Mouse (Mus musculus): Measurements from ENCODE around the gene Actg1. TPM values are rescaled to one million over a fixed set of nuclear protein-coding genes. Genes with fewer than 3 reads are reported as not detected.

Actg1 gene
- total RNA-seq, 1 experiment = 2,367 TPM

GRCm38 (mm10) chr11:120341661-120342060 is 6.7 kb downstream of the Actg1 start:
- Histone ChIP-seq H3K9me3 (ENCODE audit: control insufficient read depth, insufficient read depth, low read depth, low read length) (no peaks in the 10 kb centered on the region), H3K27ac (ENCODE audit: insufficient read depth, low read depth, low read length, poor library complexity, severe bottlenecking) (no peak overlapping the region), H3K4me1 (ENCODE audit: control insufficient read depth in 2 of 2, insufficient read depth in 2 of 2, low read length in 2 of 2, poor library complexity in 1 of 2) (peaks cover 0 to 8% of the 10 kb centered on the region in 2 experiments; a peak in 1 of 4 replicates), H3K9ac (ENCODE audit: insufficient read depth, low read depth, low read length, poor library complexity, severe bottlenecking) (no peak overlapping the region), H3K4me3 (ENCODE audit: insufficient read depth in 1 of 2, low read depth in 1 of 2, low read length in 2 of 2, poor library complexity in 1 of 2, severe bottlenecking in 1 of 2) (no peak overlapping the region), H3K36me3 (ENCODE audit: control insufficient read depth, insufficient read depth, low read length, poor library complexity, severe bottlenecking) (peaks cover 10% of the 10 kb centered on the region)
- in situ Hi-C loops (cut with MboI; ENCODE audit: low sequenced_read_pairs in 2 of 2, unreplicated experiment in 2 of 2) = no loop called here
- TF ChIP-seq ZNF384 (IDR thresholded peaks at IDR 0.05; ENCODE audit: low read depth, low read length) (no peak), CHD2 (IDR thresholded peaks at IDR 0.05; ENCODE audit: low read depth, low read length) (no peak), HCFC1 (IDR thresholded peaks at IDR 0.05; ENCODE audit: borderline replicate concordance, insufficient read depth, low read length) (no peak), ZC3H11A (IDR thresholded peaks at IDR 0.05; ENCODE audit: borderline replicate concordance, low read depth, low read length) (no peak), MAFK (IDR thresholded peaks at IDR 0.05; ENCODE audit: insufficient read depth, low read depth, low read length) (no peak)
- no peak for DNase-seq (ENCODE audit: low read depth, low spot score)

- TF ChIP-seq HCFC1 (IDR thresholded peaks at IDR 0.05; ENCODE audit: borderline replicate concordance, insufficient read depth, low read length) (no peak), CHD2 (IDR thresholded peaks at IDR 0.05; ENCODE audit: low read depth, low read length) (no peak), ZNF384 (IDR thresholded peaks at IDR 0.05; ENCODE audit: low read depth, low read length) (no peak), ZC3H11A (IDR thresholded peaks at IDR 0.05; ENCODE audit: borderline replicate concordance, low read depth, low read length) (no peak), MAFK (IDR thresholded peaks at IDR 0.05; ENCODE audit: insufficient read depth, low read depth, low read length) (no peak)
- H3K36me3 ChIP-seq (ENCODE audit: control insufficient read depth, insufficient read depth, low read length, poor library complexity, severe bottlenecking) = peaks cover 1% of the 10 kb centered on the region; the same call in 1 of the 2 replicates
- DNase-seq (ENCODE audit: low read depth, low spot score) = no peak
- H3K9me3 ChIP-seq (ENCODE audit: control insufficient read depth, insufficient read depth, low read depth, low read length) = no peaks in the 10 kb centered on the region; the same call in 1 of the 2 replicates
- 0 out of 2 replicates have a peak overlapping the region, but pooled peaks have one; percentile 32 for H3K27ac ChIP-seq (ENCODE audit: insufficient read depth, low read depth, low read length, poor library complexity, severe bottlenecking)
- in situ Hi-C loops (cut with MboI; ENCODE audit: low sequenced_read_pairs in 2 of 2, unreplicated experiment in 2 of 2) = no loop called here
- no peak overlapping the region for H3K9ac ChIP-seq (ENCODE audit: insufficient read depth, low read depth, low read length, poor library complexity, severe bottlenecking)
- H3K4me1 ChIP-seq (ENCODE audit: control insufficient read depth in 2 of 2, insufficient read depth in 2 of 2, low read length in 2 of 2, poor library complexity in 1 of 2) = peaks cover 0 to 8% of the 10 kb centered on the region in 2 experiments; a peak in 1 of 4 replicates
- H3K4me3 ChIP-seq (ENCODE audit: insufficient read depth in 1 of 2, low read depth in 1 of 2, low read length in 2 of 2, poor library complexity in 1 of 2, severe bottlenecking in 1 of 2) = no peak overlapping the region
Measured at GRCm38 (mm10) chr11:120339978-120340513, 8.3 kb downstream of the Actg1 start.

GRCm38 (mm10) chr11:120338786-120339185 is 9.6 kb downstream of the Actg1 start:
- no peaks in the 10 kb centered on the region; the same call in 1 of the 2 replicates for H3K9me3 ChIP-seq (ENCODE audit: control insufficient read depth, insufficient read depth, low read depth, low read length)
- in situ Hi-C loops (cut with MboI; ENCODE audit: low sequenced_read_pairs in 2 of 2, unreplicated experiment in 2 of 2) = no loop called here
- peaks cover 0 to 8% of the 10 kb centered on the region in 2 experiments; a peak in 1 of 4 replicates for H3K4me1 ChIP-seq (ENCODE audit: control insufficient read depth in 2 of 2, insufficient read depth in 2 of 2, low read length in 2 of 2, poor library complexity in 1 of 2)
- H3K9ac ChIP-seq (ENCODE audit: insufficient read depth, low read depth, low read length, poor library complexity, severe bottlenecking) = no peak overlapping the region
- no peaks in the 10 kb centered on the region for H3K36me3 ChIP-seq (ENCODE audit: control insufficient read depth, insufficient read depth, low read length, poor library complexity, severe bottlenecking)
- H3K27ac ChIP-seq (ENCODE audit: insufficient read depth, low read depth, low read length, poor library complexity, severe bottlenecking) = no peak overlapping the region
- no peak for TF ChIP-seq ZC3H11A (IDR thresholded peaks at IDR 0.05; ENCODE audit: borderline replicate concordance, low read depth, low read length)
- DNase-seq (ENCODE audit: low read depth, low spot score) = no peak
- H3K4me3 ChIP-seq (ENCODE audit: insufficient read depth in 1 of 2, low read depth in 1 of 2, low read length in 2 of 2, poor library complexity in 1 of 2, severe bottlenecking in 1 of 2) = no peak overlapping the region

GRCm38 (mm10) chr11:120337447-120337846 is 10.9 kb downstream of the Actg1 start:
- no peaks in the 10 kb centered on the region; the same call in 1 of the 2 replicates for H3K9me3 ChIP-seq (ENCODE audit: control insufficient read depth, insufficient read depth, low read depth, low read length)
- H3K36me3 ChIP-seq (ENCODE audit: control insufficient read depth, insufficient read depth, low read length, poor library complexity, severe bottlenecking) = no peaks in the 10 kb centered on the region
- no peak for DNase-seq (ENCODE audit: low read depth, low spot score)
- H3K4me3 ChIP-seq (ENCODE audit: insufficient read depth in 1 of 2, low read depth in 1 of 2, low read length in 2 of 2, poor library complexity in 1 of 2, severe bottlenecking in 1 of 2) = no peak overlapping the region
- no peak overlapping the region for H3K27ac ChIP-seq (ENCODE audit: insufficient read depth, low read depth, low read length, poor library complexity, severe bottlenecking)
- H3K4me1 ChIP-seq (ENCODE audit: control insufficient read depth in 2 of 2, insufficient read depth in 2 of 2, low read length in 2 of 2, poor library complexity in 1 of 2) = peaks cover 0 to 8% of the 10 kb centered on the region in 2 experiments; a peak in 1 of 4 replicates
- in situ Hi-C loops (cut with MboI; ENCODE audit: low sequenced_read_pairs in 2 of 2, unreplicated experiment in 2 of 2) = no loop called here
- TF ChIP-seq CHD2 (IDR thresholded peaks at IDR 0.05; ENCODE audit: low read depth, low read length) = no peak
- no peak for TF ChIP-seq ZNF384 (IDR thresholded peaks at IDR 0.05; ENCODE audit: low read depth, low read length)
- TF ChIP-seq MAFK (IDR thresholded peaks at IDR 0.05; ENCODE audit: insufficient read depth, low read depth, low read length) = no peak
- no peak for TF ChIP-seq HCFC1 (IDR thresholded peaks at IDR 0.05; ENCODE audit: borderline replicate concordance, insufficient read depth, low read length)
- no peak for TF ChIP-seq ZC3H11A (IDR thresholded peaks at IDR 0.05; ENCODE audit: borderline replicate concordance, low read depth, low read length)
- H3K9ac ChIP-seq (ENCODE audit: insufficient read depth, low read depth, low read length, poor library complexity, severe bottlenecking) = no peak overlapping the region

Data from ES-E14 (cell line).